Mouse (Mus musculus): ENCODE results near the gene Scnn1a. TPM values are rescaled to one million over a fixed set of nuclear protein-coding genes. Genes with fewer than 3 reads are reported as not detected.

Gene Scnn1a
- total and polyA plus RNA-seq, 2 experiments from 2014 or later: 0.46 TPM

DNA sequence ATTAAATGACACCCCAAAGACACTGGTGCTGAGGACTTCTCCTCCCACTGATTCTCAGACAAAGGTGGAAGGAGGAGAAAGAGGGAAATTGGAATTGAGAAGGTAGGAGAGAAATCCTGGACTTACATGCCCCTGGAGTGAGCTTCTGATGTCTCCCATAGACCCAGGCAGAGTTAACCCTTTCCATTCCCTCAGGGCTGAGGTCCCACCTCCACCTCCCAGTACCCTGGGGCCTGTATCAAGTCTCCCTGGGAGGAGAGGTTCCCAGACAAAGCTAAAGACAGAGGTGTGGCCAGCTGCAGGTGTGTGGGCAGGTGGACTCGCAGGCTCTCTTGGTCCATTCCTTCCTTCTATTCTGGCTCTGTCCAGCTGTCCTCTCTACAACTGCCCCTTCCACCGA is 61.6 kb downstream of the Scnn1a start:
- no peak for ATAC-seq (ENCODE audit: insufficient read depth, low read depth)

DNA sequence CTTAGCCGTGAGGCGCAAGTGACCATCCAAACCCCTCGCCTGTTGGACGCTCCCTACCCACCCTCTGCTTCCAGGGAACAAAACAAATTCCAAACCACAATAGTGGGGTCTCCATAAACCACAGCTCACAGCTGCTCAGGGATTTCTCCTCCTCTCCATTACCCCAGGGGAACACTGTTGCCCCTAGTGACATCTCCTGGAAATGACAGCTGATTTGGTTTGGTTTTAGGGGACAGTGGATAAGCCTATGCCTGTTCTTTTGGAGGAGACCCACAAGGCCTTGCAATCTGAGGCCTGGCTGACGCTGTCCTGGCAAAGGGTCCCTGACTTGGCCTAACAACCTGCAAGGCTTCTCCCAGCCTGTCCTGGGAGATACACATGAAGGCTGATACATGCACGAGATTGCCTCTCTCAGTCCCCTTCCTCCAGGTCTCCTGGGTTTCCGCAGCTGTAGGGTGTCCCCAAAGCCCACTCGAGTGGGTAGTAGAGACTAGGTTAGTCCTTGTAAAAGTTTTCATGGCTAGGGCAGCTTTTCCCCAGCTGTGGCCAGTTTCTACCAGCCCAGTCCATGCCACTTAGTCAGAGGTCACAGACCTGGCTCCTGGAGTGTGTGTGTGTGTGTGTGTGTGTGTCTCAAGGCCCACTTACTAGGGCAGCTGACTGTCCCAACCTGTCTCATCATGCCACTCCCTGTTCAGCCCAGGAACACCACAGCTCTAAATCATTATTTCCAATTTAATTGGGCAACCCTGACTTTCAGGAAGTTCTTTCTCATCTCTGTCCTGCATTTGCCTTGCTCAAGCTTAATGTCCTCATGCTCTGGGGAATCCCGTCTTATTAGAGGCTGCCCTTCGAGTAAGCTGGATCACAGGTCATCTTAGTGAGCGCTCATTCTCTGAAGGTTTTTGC is 64.9 kb downstream of the Scnn1a start:
- DNase-seq (ENCODE audit: low spot score): no peak
- Histone ChIP-seq H3K4me1 (ENCODE audit: control insufficient read depth, insufficient read depth) (peaks cover 4% of the 10 kb centered on the region), H3K4me2 (ENCODE audit: low read depth, low read length) (no peak overlapping the region), H3K9me3 (replicated peaks; ENCODE audit: control insufficient read depth, low read length) (no peaks in the 10 kb centered on the region), H3K27me3 (ENCODE audit: control insufficient read depth, insufficient read depth, low read length) (peaks cover 27% of the 10 kb centered on the region), H3K36me3 (replicated peaks; ENCODE audit: control insufficient read depth, insufficient read depth, low read length) (no peaks in the 10 kb centered on the region), H3K4me3 (ENCODE audit: low read depth, low read length) (no peak overlapping the region), H3K27ac (ENCODE audit: low read depth) (no peak overlapping the region), H3K9ac (replicated peaks; ENCODE audit: low read depth, low read length) (no peak overlapping the region)
- no peak for ATAC-seq (ENCODE audit: insufficient read depth, low read depth)
- WGBS: 64% methylated on average over 11 of the region's 11 CpGs
- TF ChIP-seq EP300 (IDR thresholded peaks at IDR 0.05; ENCODE audit: low read depth) (no peak), CTCF (IDR thresholded peaks at IDR 0.05; ENCODE audit: low read depth) (peak; percentile 58)

More for the DNA sequence above, 61.6 kb downstream of the Scnn1a start:
- TF ChIP-seq CTCF (IDR thresholded peaks at IDR 0.05; ENCODE audit: low read depth): no peak
- no peak for TF ChIP-seq EP300 (IDR thresholded peaks at IDR 0.05; ENCODE audit: low read depth)
- Histone ChIP-seq H3K4me1 (ENCODE audit: control insufficient read depth, insufficient read depth) (peaks cover 13% of the 10 kb centered on the region), H3K27ac (ENCODE audit: low read depth) (no peak overlapping the region), H3K36me3 (replicated peaks; ENCODE audit: control insufficient read depth, insufficient read depth, low read length) (no peaks in the 10 kb centered on the region), H3K9me3 (replicated peaks; ENCODE audit: control insufficient read depth, low read length) (no peaks in the 10 kb centered on the region), H3K4me2 (ENCODE audit: low read depth, low read length) (no peak overlapping the region), H3K9ac (replicated peaks; ENCODE audit: low read depth, low read length) (no peak overlapping the region), H3K4me3 (ENCODE audit: low read depth, low read length) (no peak overlapping the region), H3K27me3 (ENCODE audit: control insufficient read depth, insufficient read depth, low read length) (peaks cover 57% of the 10 kb centered on the region)
- DNase-seq (ENCODE audit: low spot score): no peak
- WGBS: 45% methylated on average over 2 of the region's 2 CpGs

DNA sequence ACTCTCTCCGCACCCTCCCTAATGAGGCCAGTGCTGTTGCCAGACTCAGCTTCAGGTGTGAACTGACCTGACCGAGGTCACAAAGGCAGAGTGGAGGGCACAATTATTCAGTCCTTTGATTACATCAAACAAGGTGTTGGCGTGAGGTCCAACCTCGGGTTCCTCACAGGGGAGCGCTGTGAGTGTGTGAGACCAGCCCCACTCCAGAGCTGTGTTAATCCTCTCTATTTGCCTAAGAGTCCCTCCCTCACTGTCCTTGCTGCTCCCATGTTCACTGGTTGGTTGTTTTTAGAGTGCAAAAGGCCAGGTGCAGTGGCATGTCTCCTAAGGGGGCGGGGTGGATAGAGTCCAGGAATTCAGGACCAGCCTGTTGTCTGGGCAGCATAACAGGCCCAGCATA is 65.6 kb downstream of the Scnn1a start:
- ATAC-seq (ENCODE audit: insufficient read depth, low read depth): no peak
- 66% methylated on average over 6 of the region's 6 CpGs for WGBS

DNA sequence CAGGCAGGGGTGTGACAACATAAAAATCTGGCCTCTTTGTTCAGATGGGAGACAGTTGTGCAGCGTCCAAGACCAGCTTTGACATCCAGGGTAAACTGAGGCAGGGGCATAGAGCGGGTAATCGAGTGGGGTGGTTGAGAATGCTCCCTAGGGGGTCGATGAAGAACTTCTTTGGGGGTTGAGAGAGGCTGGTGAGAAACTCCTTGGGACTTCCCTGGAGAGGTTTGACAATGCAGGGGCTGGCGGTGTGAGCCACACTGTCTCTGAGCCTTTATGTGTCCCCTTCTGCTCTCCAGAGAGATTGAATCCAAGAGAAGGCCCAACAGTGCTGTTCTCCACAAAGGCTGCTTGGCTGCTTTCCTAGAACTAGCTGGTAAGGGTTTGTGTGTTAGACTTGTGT is 69.4 kb downstream of the Scnn1a start:
- Histone ChIP-seq H3K9ac (replicated peaks; ENCODE audit: low read depth, low read length) (no peak overlapping the region), H3K4me2 (ENCODE audit: low read depth, low read length) (no peak overlapping the region), H3K4me3 (ENCODE audit: low read depth, low read length) (no peak overlapping the region), H3K36me3 (replicated peaks; ENCODE audit: control insufficient read depth, insufficient read depth, low read length) (no peaks in the 10 kb centered on the region), H3K9me3 (replicated peaks; ENCODE audit: control insufficient read depth, low read length) (no peaks in the 10 kb centered on the region), H3K4me1 (ENCODE audit: control insufficient read depth, insufficient read depth) (no peaks in the 10 kb centered on the region), H3K27ac (ENCODE audit: low read depth) (no peak overlapping the region), H3K27me3 (ENCODE audit: control insufficient read depth, insufficient read depth, low read length) (no peaks in the 10 kb centered on the region)
- DNase-seq (ENCODE audit: low spot score): no peak
- 82% methylated on average over 5 of the region's 5 CpGs for WGBS
- no peak for ATAC-seq (ENCODE audit: insufficient read depth, low read depth)
- no peak for TF ChIP-seq CTCF (IDR thresholded peaks at IDR 0.05; ENCODE audit: low read depth)
- TF ChIP-seq EP300 (IDR thresholded peaks at IDR 0.05; ENCODE audit: low read depth): no peak

More for the DNA sequence above, 65.6 kb downstream of the Scnn1a start:
- H3K4me2 ChIP-seq (ENCODE audit: low read depth, low read length): no peak overlapping the region
- H3K27ac ChIP-seq (ENCODE audit: low read depth): no peak overlapping the region
- no peak for TF ChIP-seq CTCF (IDR thresholded peaks at IDR 0.05; ENCODE audit: low read depth)
- no peak for TF ChIP-seq EP300 (IDR thresholded peaks at IDR 0.05; ENCODE audit: low read depth)
- H3K27me3 ChIP-seq (ENCODE audit: control insufficient read depth, insufficient read depth, low read length): peaks cover 19% of the 10 kb centered on the region
- DNase-seq (ENCODE audit: low spot score): no peak
- no peaks in the 10 kb centered on the region for H3K36me3 ChIP-seq (replicated peaks; ENCODE audit: control insufficient read depth, insufficient read depth, low read length)
- H3K9ac ChIP-seq (replicated peaks; ENCODE audit: low read depth, low read length): no peak overlapping the region
- H3K9me3 ChIP-seq (replicated peaks; ENCODE audit: control insufficient read depth, low read length): no peaks in the 10 kb centered on the region
- H3K4me1 ChIP-seq (ENCODE audit: control insufficient read depth, insufficient read depth): no peaks in the 10 kb centered on the region; the same call in 1 of the 2 replicates
- no peak overlapping the region for H3K4me3 ChIP-seq (ENCODE audit: low read depth, low read length)

Other genes starting within 250 kb of the Scnn1a start
- gene Chd4, start 224.7 kb upstream of the Scnn1a start, total RNA-seq (2014; rRNA removed; ENCODE audit: low replicate concordance): 82.2 and 98.0 TPM in 2 replicates
- 55.5 and 58.1 TPM in 2 replicates for gene Chd4, start 224.7 kb upstream of the Scnn1a start, polyA plus RNA-seq (2015; fragmentation: Nextera tagmentation; extraction: Ambion mirVana)
- gene Nop2, start 188.8 kb upstream of the Scnn1a start, total RNA-seq (2014; rRNA removed; ENCODE audit: low replicate concordance): 21.4 and 22.9 TPM in 2 replicates
- 20.6 and 25.3 TPM in 2 replicates for gene Nop2, start 188.8 kb upstream of the Scnn1a start, polyA plus RNA-seq (2015; fragmentation: Nextera tagmentation; extraction: Ambion mirVana)
- 10.6 and 41.9 TPM in 2 replicates for gene Iffo1, start 175.4 kb upstream of the Scnn1a start, total RNA-seq (2014; rRNA removed; ENCODE audit: low replicate concordance)
- 10.5 and 12.3 TPM in 2 replicates for gene Iffo1, start 175.4 kb upstream of the Scnn1a start, polyA plus RNA-seq (2015; fragmentation: Nextera tagmentation; extraction: Ambion mirVana)
- gene Gapdh, start 154.2 kb upstream of the Scnn1a start, total RNA-seq (2014; rRNA removed; ENCODE audit: low replicate concordance): 6,647 and 7,476 TPM in 2 replicates
- gene Gapdh, start 154.2 kb upstream of the Scnn1a start, polyA plus RNA-seq (2015; fragmentation: Nextera tagmentation; extraction: Ambion mirVana): 3,728 and 4,065 TPM in 2 replicates
- 85.4 and 98.0 TPM in 2 replicates for gene Ncapd2, start 129.0 kb upstream of the Scnn1a start, total RNA-seq (2014; rRNA removed; ENCODE audit: low replicate concordance)
- 24.5 and 26.3 TPM in 2 replicates for gene Ncapd2, start 129.0 kb upstream of the Scnn1a start, polyA plus RNA-seq (2015; fragmentation: Nextera tagmentation; extraction: Ambion mirVana)
- 109 and 165 TPM in 2 replicates for gene Mrpl51, start 128.9 kb upstream of the Scnn1a start, total RNA-seq (2014; rRNA removed; ENCODE audit: low replicate concordance)
- 426 and 447 TPM in 2 replicates for gene Mrpl51, start 128.9 kb upstream of the Scnn1a start, polyA plus RNA-seq (2015; fragmentation: Nextera tagmentation; extraction: Ambion mirVana)
- 3.6 and 8.2 TPM in 2 replicates for gene Vamp1, start 105.1 kb upstream of the Scnn1a start, total RNA-seq (2014; rRNA removed; ENCODE audit: low replicate concordance)
- 5.0 and 5.4 TPM in 2 replicates for gene Vamp1, start 105.1 kb upstream of the Scnn1a start, polyA plus RNA-seq (2015; fragmentation: Nextera tagmentation; extraction: Ambion mirVana)
- gene Tapbpl, start 88.8 kb upstream of the Scnn1a start, total RNA-seq (2014; rRNA removed; ENCODE audit: low replicate concordance): 0.93 and 4.5 TPM in 2 replicates
- 3.9 and 4.5 TPM in 2 replicates for gene Tapbpl, start 88.8 kb upstream of the Scnn1a start, polyA plus RNA-seq (2015; fragmentation: Nextera tagmentation; extraction: Ambion mirVana)
- 3.4 TPM in 1 of 2 replicates, not detected in the other for gene Cd27, start 83.6 kb upstream of the Scnn1a start, total RNA-seq (2014; rRNA removed; ENCODE audit: low replicate concordance)
- 1.3 and 1.6 TPM in 2 replicates for gene Cd27, start 83.6 kb upstream of the Scnn1a start, polyA plus RNA-seq (2015; fragmentation: Nextera tagmentation; extraction: Ambion mirVana)
- not detected in 2 replicates for gene Tuba3a, start 34.6 kb upstream of the Scnn1a start, total RNA-seq (2014; rRNA removed; ENCODE audit: low replicate concordance)
- not detected in 2 replicates for gene Tuba3a, start 34.6 kb upstream of the Scnn1a start, polyA plus RNA-seq (2015; fragmentation: Nextera tagmentation; extraction: Ambion mirVana)
- gene Ltbr, start 6.8 kb upstream of the Scnn1a start, total RNA-seq (2014; rRNA removed; ENCODE audit: low replicate concordance): 76.7 and 93.9 TPM in 2 replicates
- gene Ltbr, start 6.8 kb upstream of the Scnn1a start, polyA plus RNA-seq (2015; fragmentation: Nextera tagmentation; extraction: Ambion mirVana): 37.7 and 38.3 TPM in 2 replicates
- 37.1 and 52.8 TPM in 2 replicates for gene Tnfrsf1a, start 28.7 kb downstream of the Scnn1a start, total RNA-seq (2014; rRNA removed; ENCODE audit: low replicate concordance)
- 39.8 and 40.1 TPM in 2 replicates for gene Tnfrsf1a, start 28.7 kb downstream of the Scnn1a start, polyA plus RNA-seq (2015; fragmentation: Nextera tagmentation; extraction: Ambion mirVana)
- gene Plekhg6, start 60.1 kb downstream of the Scnn1a start, total RNA-seq (2014; rRNA removed; ENCODE audit: low replicate concordance): not detected in 2 replicates
- gene Plekhg6, start 60.1 kb downstream of the Scnn1a start, polyA plus RNA-seq (2015; fragmentation: Nextera tagmentation; extraction: Ambion mirVana): 0.05 and 0.10 TPM in 2 replicates
- gene Cd9, start 174.1 kb downstream of the Scnn1a start, total RNA-seq (2014; rRNA removed; ENCODE audit: low replicate concordance): 51.9 and 72.4 TPM in 2 replicates
- gene Cd9, start 174.1 kb downstream of the Scnn1a start, polyA plus RNA-seq (2015; fragmentation: Nextera tagmentation; extraction: Ambion mirVana): 99.3 and 99.4 TPM in 2 replicates
- 70.5 and 99.9 TPM in 2 replicates for gene Vwf, start 226.1 kb downstream of the Scnn1a start, total RNA-seq (2014; rRNA removed; ENCODE audit: low replicate concordance)
- 21.9 and 25.3 TPM in 2 replicates for gene Vwf, start 226.1 kb downstream of the Scnn1a start, polyA plus RNA-seq (2015; fragmentation: Nextera tagmentation; extraction: Ambion mirVana)

All from heart, postnatal 0 days (tissue).